Mouse (Mus musculus) CH12.LX (cell line): ENCODE results near the gene Pom121. TPM values are rescaled to one million over a fixed set of nuclear protein-coding genes. Genes with fewer than 3 reads are reported as not detected.

ENCODE experiments used
- DNase-seq: peaks from one replicate; pipeline ENCODE4 v3.0.0-alpha.2; 2013; ENCODE audit errors: extremely low read depth
- H3K27ac ChIP-seq: 2 replicates; pipeline ENCODE4 v1.5.1; 2012; ENCODE audit warnings: low read depth, mild to moderate bottlenecking, control low read depth, moderate library complexity; ENCODE audit not compliant: insufficient read depth
- H3K27me3 ChIP-seq: replicated peaks from 2 replicates; pipeline ENCODE3; 2012; ENCODE audit warnings: inconsistent platforms
- H3K36me3 ChIP-seq, 2 experiments: replicated peaks in 1 of 2; 2 replicates each; pipeline versions ENCODE3 to v1.6.1; 2012; ENCODE audit warnings: inconsistent platforms in 1 of 2, low read length in 1 of 2, mild to moderate bottlenecking in 1 of 2, mixed read lengths in 1 of 2, moderate library complexity in 1 of 2; ENCODE audit not compliant: control insufficient read depth in 1 of 2, insufficient read depth in 1 of 2
- H3K4me1 ChIP-seq, 2 experiments: 2 replicates each; pipeline ENCODE4 v1.6.1; 2012; ENCODE audit warnings: inconsistent platforms in 1 of 2, moderate library complexity in 1 of 2; ENCODE audit not compliant: insufficient read depth in 2 of 2, control insufficient read depth in 1 of 2
- H3K4me2 ChIP-seq: 2 replicates; pipeline ENCODE4 v1.6.1; 2012; ENCODE audit warnings: low read depth, mild to moderate bottlenecking, control low read depth; ENCODE audit not compliant: poor library complexity, insufficient read depth, severe bottlenecking
- H3K4me3 ChIP-seq, 3 experiments: fragments of 150-350 bp in 1 of 3; sonication (generic) in 1 of 3; replicated peaks in 1 of 3; 2 replicates each; pipeline versions ENCODE3 to v1.5.1; 2011 to 2012; ENCODE audit warnings: low read depth in 2 of 3, low read length in 2 of 3, mild to moderate bottlenecking in 2 of 3, moderate library complexity in 2 of 3, control low read depth in 1 of 3, improper control_type of control experiment in 1 of 3, inconsistent platforms in 1 of 3, mixed read lengths in 1 of 3; ENCODE audit not compliant: poor library complexity in 1 of 3
- H3K79me2 ChIP-seq: replicated peaks from 2 replicates; pipeline ENCODE4 v1.6.1; 2012; ENCODE audit warnings: mild to moderate bottlenecking, moderate library complexity; ENCODE audit not compliant: control insufficient read depth, poor library complexity, insufficient read depth, severe bottlenecking; ENCODE audit errors: extremely low read depth
- H3K9ac ChIP-seq: 2 replicates; pipeline ENCODE4 v1.6.1; 2012; ENCODE audit warnings: low read depth, mild to moderate bottlenecking, control low read depth, moderate library complexity; ENCODE audit not compliant: insufficient read depth
- H3K9me3 ChIP-seq: replicated peaks from 2 replicates; pipeline ENCODE3; 2012; ENCODE audit warnings: low read length, inconsistent platforms, mixed read lengths
- BHLHE40 ChIP-seq: IDR thresholded peaks from 2 replicates; pipeline ENCODE4 v1.6.1; 2011; ENCODE audit warnings: mild to moderate bottlenecking, low read depth, low read length, improper control_type of control experiment
- CHD1 ChIP-seq: IDR thresholded peaks from 2 replicates; pipeline ENCODE4 v1.6.1; 2012; ENCODE audit warnings: low read depth, low read length, improper control_type of control experiment, inconsistent platforms
- CHD2 ChIP-seq: IDR thresholded peaks from 2 replicates; pipeline ENCODE4 v1.6.1; 2011; ENCODE audit warnings: low read length, improper control_type of control experiment
- ELF1 ChIP-seq: IDR thresholded peaks from 2 replicates; pipeline ENCODE4 v1.6.1; 2014; ENCODE audit warnings: low read depth, mild to moderate bottlenecking, inconsistent platforms, low read length, improper control_type of control experiment
- IRF4 ChIP-seq: IDR thresholded peaks from 2 replicates; pipeline ENCODE4 v1.6.1; 2014; ENCODE audit warnings: low read depth, mild to moderate bottlenecking, inconsistent platforms, low read length, improper control_type of control experiment
- JUN ChIP-seq: IDR thresholded peaks from 2 replicates; pipeline ENCODE4 v1.6.1; 2011; ENCODE audit warnings: low read depth, mild to moderate bottlenecking, low read length, improper control_type of control experiment, moderate library complexity; ENCODE audit not compliant: insufficient read depth
- JUND ChIP-seq: conservative IDR thresholded peaks from 2 replicates; pipeline ENCODE4 v1.6.1; 2011; ENCODE audit warnings: low read depth, low read length, improper control_type of control experiment
- MAFK ChIP-seq: IDR thresholded peaks from 2 replicates; pipeline ENCODE4 v1.6.1; 2011; ENCODE audit warnings: low read length, improper control_type of control experiment; ENCODE audit not compliant: insufficient replicate concordance
- MAX ChIP-seq: IDR thresholded peaks from 2 replicates; pipeline ENCODE4 v1.6.1; 2011; ENCODE audit warnings: low read length, improper control_type of control experiment
- MAZ ChIP-seq: IDR thresholded peaks from 2 replicates; pipeline ENCODE4 v1.6.1; 2012; ENCODE audit warnings: low read depth, mild to moderate bottlenecking, inconsistent platforms, low read length, improper control_type of control experiment, moderate library complexity
- NELFE ChIP-seq: IDR thresholded peaks from 2 replicates; pipeline ENCODE4 v1.6.1; 2011; ENCODE audit warnings: low read depth, low read length, improper control_type of control experiment
- NRF1 ChIP-seq: IDR thresholded peaks from 2 replicates; pipeline ENCODE4 v1.6.1; 2014; ENCODE audit warnings: low read depth, mild to moderate bottlenecking, inconsistent platforms, low read length, improper control_type of control experiment, moderate library complexity
- PAX5 ChIP-seq: IDR thresholded peaks from 2 replicates; pipeline ENCODE4 v1.6.1; 2012; ENCODE audit warnings: low read length, inconsistent platforms, mixed read lengths
- RAD21 ChIP-seq: IDR thresholded peaks from 2 replicates; pipeline ENCODE4 v1.6.1; 2011; ENCODE audit warnings: low read depth, mild to moderate bottlenecking, low read length, improper control_type of control experiment, moderate library complexity
- SIN3A ChIP-seq: IDR thresholded peaks from 2 replicates; pipeline ENCODE4 v1.6.1; 2012; ENCODE audit warnings: low read length, improper control_type of control experiment, inconsistent platforms
- TBP ChIP-seq: conservative IDR thresholded peaks from 2 replicates; pipeline ENCODE4 v1.6.1; 2011; ENCODE audit warnings: low read depth, low read length, improper control_type of control experiment
- TCF12 ChIP-seq: IDR thresholded peaks from 2 replicates; pipeline ENCODE4 v1.6.1; 2014; ENCODE audit warnings: low read depth, mild to moderate bottlenecking, inconsistent platforms, low read length, improper control_type of control experiment
- USF1 ChIP-seq: IDR thresholded peaks from 2 replicates; pipeline ENCODE4 v1.6.1; 2014; ENCODE audit warnings: low read depth, mild to moderate bottlenecking, inconsistent platforms, low read length, improper control_type of control experiment
- ZC3H11A ChIP-seq: IDR thresholded peaks from 2 replicates; pipeline ENCODE4 v1.6.1; 2012; ENCODE audit warnings: low read depth, mild to moderate bottlenecking, inconsistent platforms, low read length, improper control_type of control experiment
- ZKSCAN1 ChIP-seq: IDR thresholded peaks from 2 replicates; pipeline ENCODE4 v1.6.1; 2012; ENCODE audit warnings: low read depth, inconsistent platforms, low read length, improper control_type of control experiment, borderline replicate concordance
- ZNF384 ChIP-seq: IDR thresholded peaks from 2 replicates; pipeline ENCODE4 v1.6.1; 2012; ENCODE audit warnings: low read depth, low read length, improper control_type of control experiment, inconsistent platforms
- dilution Hi-C: fragments of 300-500 bp; cut with MboI; formaldehyde crosslinking; loops from 2 replicates; pipeline ENCODE4 v1.14.3; 2020; ENCODE audit warnings: low sequenced_read_pairs; ENCODE audit not compliant: extremely low pct_unique_long_range_greater_than_20kb, extremely low pct_ligation_motif_present
- in situ Hi-C: fragments of 300-500 bp; cut with MboI; formaldehyde crosslinking; loops from 3 replicates; pipeline ENCODE4 v1.14.3; 2019; ENCODE audit warnings: low sequenced_read_pairs, low pct_ligation_motif_present, low pct_unique_long_range_greater_than_20kb, mixed read lengths
- polyA plus RNA-seq: library from polyadenylated mRNA; unstranded; fragments of >175 nt; gene quantifications from 2 replicates; pipeline ENCODE4 v1.2.1, GENCODE M21; 2012; ENCODE audit warnings: low read depth; ENCODE audit not compliant: insufficient read length
- total RNA-seq, 2 experiments: library from RNA; depleted of rRNA; stranded (reverse); fragments of 300-350 nt in 1 of 2; fragments of >200 nt in 1 of 2; gene quantifications; 2 replicates each; pipeline ENCODE4 v1.2.3; 2012 to 2014

Pom121 gene
- total and polyA plus RNA-seq, 3 experiments: 3.4 to 54.0 (median 10.4) TPM

DNA sequence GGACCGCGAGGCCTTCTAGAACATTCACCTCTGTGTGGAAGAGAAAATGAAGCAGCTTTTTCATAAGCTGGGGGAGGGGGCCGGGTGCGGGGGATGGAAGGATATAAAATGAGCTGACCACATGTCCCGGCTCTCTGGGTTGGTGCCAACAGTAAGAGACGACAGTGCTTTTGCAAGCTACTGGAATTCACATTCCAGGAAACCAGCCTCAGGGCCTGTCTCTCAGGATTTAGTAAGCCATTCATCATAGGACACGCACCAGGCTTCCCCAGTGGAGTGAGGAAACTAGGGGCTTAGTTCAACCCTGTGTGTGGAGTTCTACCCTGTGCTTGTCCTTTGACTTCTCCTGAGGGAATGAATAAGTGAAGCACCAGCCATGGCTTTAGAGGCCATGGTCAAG is 48.1 kb upstream of the Pom121 start:
- peaks cover 4 to 16% of the 10 kb centered on the region in 2 experiments for H3K36me3 ChIP-seq
- H3K27ac ChIP-seq: no peak overlapping the region
- H3K79me2 ChIP-seq: no peaks in the 10 kb centered on the region
- no peak overlapping the region for H3K9ac ChIP-seq
- in situ Hi-C loops: no loop called here
- TF ChIP-seq USF1 (no peak), BHLHE40 (no peak), JUN (no peak), ZNF384 (no peak), TBP (no peak), SIN3A (no peak), TCF12 (no peak), NRF1 (no peak), ZKSCAN1 (no peak), PAX5 (no peak), ELF1 (no peak), MAX (no peak), JUND (no peak), IRF4 (no peak), CHD2 (no peak), ZC3H11A (no peak), RAD21 (no peak), MAZ (no peak)
- H3K9me3 ChIP-seq: no peaks in the 10 kb centered on the region
- H3K27me3 ChIP-seq: no peaks in the 10 kb centered on the region
- no peak overlapping the region for H3K4me3 ChIP-seq
- no peak for DNase-seq
- no peaks in the 10 kb centered on the region for H3K4me1 ChIP-seq
- dilution Hi-C loops: no loop called here
- no peak overlapping the region for H3K4me2 ChIP-seq

- H3K27ac ChIP-seq: no peak overlapping the region
- no peak for TF ChIP-seq IRF4
- no peak for TF ChIP-seq CHD1
- TF ChIP-seq BHLHE40: no peak
- no peak for TF ChIP-seq NELFE
- no peak for TF ChIP-seq MAX
- TF ChIP-seq PAX5: no peak
- no peak for TF ChIP-seq MAFK
- TF ChIP-seq CHD2: no peak
- no peak overlapping the region for H3K4me3 ChIP-seq
- H3K4me2 ChIP-seq: no peak overlapping the region
- H3K9ac ChIP-seq: no peak overlapping the region
- H3K9me3 ChIP-seq: peaks cover 9% of the 10 kb centered on the region
- no peaks in the 10 kb centered on the region for H3K79me2 ChIP-seq
- in situ Hi-C loops: no loop called here
- dilution Hi-C loops: no loop called here
- H3K4me1 ChIP-seq: peaks cover 7 to 27% of the 10 kb centered on the region in 2 experiments; a peak in 3 of 4 replicates
- H3K36me3 ChIP-seq: peaks cover 4 to 28% of the 10 kb centered on the region in 2 experiments
- no peak for DNase-seq
- no peaks in the 10 kb centered on the region for H3K27me3 ChIP-seq
Observed at GRCm38 (mm10) chr5:135435039-135435438, 40.7 kb upstream of the Pom121 start.
